Mouse (Mus musculus): ENCODE measurements at regions not wholly inside any gene's neighbourhood (a gene's known extent, or its start where the extent isn't known, plus 50 kb on each side); places are given as distances from the start of the nearest gene placed in this dataset.
A peak's percentile ranks its signal among the peaks of the same experiment; 100 is the strongest.

GRCm38 (mm10) chr6:98872334-98872733 is 529.8 kb upstream of the Gm765 start:
- no peak for DNase-seq

- no peak for DNase-seq
Measured at GRCm38 (mm10) chr6:98869772-98870171, 527.2 kb upstream of the Gm765 start.

- DNase-seq, result no peak
Measured at GRCm38 (mm10) chr6:98864306-98864705, 521.8 kb upstream of the Gm765 start.

GRCm38 (mm10) chr6:98855958-98856357 is 513.4 kb upstream of the Gm765 start:
- DNase-seq, result no peak

- no peak for DNase-seq
Measured at GRCm38 (mm10) chr6:98850906-98851305, 508.4 kb upstream of the Gm765 start.

- no peak for DNase-seq
Measured at GRCm38 (mm10) chr6:98848835-98849234, 506.3 kb upstream of the Gm765 start.

GRCm38 (mm10) chr6:98846001-98846695 is 503.6 kb upstream of the Gm765 start:
- peak; percentile 31 for DNase-seq

GRCm38 (mm10) chr6:98843598-98843997 is 501.0 kb upstream of the Gm765 start:
- peak; percentile 4 for DNase-seq

GRCm38 (mm10) chr6:98842924-98843323 is 500.4 kb upstream of the Gm765 start:
- no peak for DNase-seq

GRCm38 (mm10) chr6:98833922-98834321 is 491.4 kb upstream of the Gm765 start:
- DNase-seq, result no peak

- no peak for DNase-seq
Measured at GRCm38 (mm10) chr6:98830191-98830590, 487.6 kb upstream of the Gm765 start.

GRCm38 (mm10) chr6:98808046-98808445 is 465.5 kb upstream of the Gm765 start:
- DNase-seq, result no peak

GRCm38 (mm10) chr6:98803384-98803949 is 460.9 kb upstream of the Gm765 start:
- no peak for DNase-seq

- DNase-seq, result no peak
Measured at GRCm38 (mm10) chr6:98801061-98801460, 458.5 kb upstream of the Gm765 start.

GRCm38 (mm10) chr6:98800040-98800439 is 457.5 kb upstream of the Gm765 start:
- DNase-seq, result no peak

GRCm38 (mm10) chr6:98797778-98798177 is 455.2 kb upstream of the Gm765 start:
- DNase-seq, result no peak

- DNase-seq, result no peak
Measured at GRCm38 (mm10) chr6:98797373-98797772, 454.8 kb upstream of the Gm765 start.

- no peak for DNase-seq
Measured at GRCm38 (mm10) chr6:98796666-98797065, 454.1 kb upstream of the Gm765 start.

- DNase-seq, result no peak
Measured at GRCm38 (mm10) chr6:98787422-98787821, 444.9 kb upstream of the Gm765 start.

- no peak for DNase-seq
Measured at GRCm38 (mm10) chr6:98782074-98782473, 439.5 kb upstream of the Gm765 start.

GRCm38 (mm10) chr6:98775780-98776179 is 433.2 kb upstream of the Gm765 start:
- DNase-seq, result no peak

- DNase-seq, result peak; percentile 17
Measured at GRCm38 (mm10) chr6:98769999-98770398, 427.4 kb upstream of the Gm765 start.

- no peak for DNase-seq
Measured at GRCm38 (mm10) chr6:98769322-98769721, 426.8 kb upstream of the Gm765 start.

GRCm38 (mm10) chr6:98767858-98768336 is 425.3 kb upstream of the Gm765 start:
- no peak for DNase-seq
